Mouse (Mus musculus): ENCODE results near the gene Srpk1. TPM values are rescaled to one million over a fixed set of nuclear protein-coding genes. Genes with fewer than 3 reads are reported as not detected.

Gene Srpk1
- polyA plus RNA-seq, 1 experiment, result 19.7 TPM

GRCm38 (mm10) chr17:28615332-28615731 lies 7.2 kb downstream of the Srpk1 start:
- peaks cover 10% of the 10 kb centered on the region for H3K36me3 ChIP-seq (ENCODE audit: control insufficient read depth, insufficient read depth, low read length)
- no peak overlapping the region for H3K27ac ChIP-seq (ENCODE audit: insufficient read depth, low read depth, low read length)
- no peaks in the 10 kb centered on the region for H3K27me3 ChIP-seq (ENCODE audit: control insufficient read depth, insufficient read depth, low read length)
- WGBS, result 57% methylated on average over 4 of the region's 4 CpGs
- peaks cover 17% of the 10 kb centered on the region for H3K4me1 ChIP-seq (ENCODE audit: control insufficient read depth, insufficient read depth, insufficient read length, low read length)
- TF ChIP-seq POLR2A (IDR thresholded peaks at IDR 0.05; ENCODE audit: low read depth, low read length) (no peak), CTCF (IDR thresholded peaks at IDR 0.05; ENCODE audit: extremely low read depth, insufficient read length, insufficient replicate concordance, low read depth, low read length) (no peak)
- no peak overlapping the region for H3K4me3 ChIP-seq (ENCODE audit: low read depth, low read length)

DNA sequence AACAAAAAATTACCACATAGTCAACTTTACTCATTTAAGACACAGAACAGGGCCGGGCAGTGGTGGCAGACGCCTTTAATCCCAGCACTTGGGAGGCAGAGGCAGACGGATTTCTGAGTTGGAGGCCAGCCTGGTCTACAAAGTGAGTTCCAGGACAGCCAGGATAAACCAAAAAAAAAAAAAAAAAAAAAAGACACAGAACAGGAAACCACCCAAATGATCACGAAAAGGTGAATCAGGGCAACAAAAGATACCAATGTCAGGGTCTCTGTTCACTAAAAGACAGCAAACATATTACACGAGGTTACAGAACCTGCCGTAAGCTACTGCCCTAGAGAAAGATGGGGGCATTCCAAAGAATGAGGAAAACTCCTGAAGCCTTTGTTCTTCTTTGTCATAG lies 9.4 kb downstream of the Srpk1 start:
- no peak overlapping the region for H3K4me3 ChIP-seq (ENCODE audit: low read depth, low read length)
- peaks cover 8% of the 10 kb centered on the region for H3K36me3 ChIP-seq (ENCODE audit: control insufficient read depth, insufficient read depth, low read length)
- no peak for TF ChIP-seq POLR2A (IDR thresholded peaks at IDR 0.05; ENCODE audit: low read depth, low read length)
- TF ChIP-seq CTCF (IDR thresholded peaks at IDR 0.05; ENCODE audit: extremely low read depth, insufficient read length, insufficient replicate concordance, low read depth, low read length), result no peak
- WGBS, result 78% methylated on average over 6 of the region's 6 CpGs
- no peak overlapping the region for H3K27ac ChIP-seq (ENCODE audit: insufficient read depth, low read depth, low read length)
- H3K4me1 ChIP-seq (ENCODE audit: control insufficient read depth, insufficient read depth, insufficient read length, low read length), result peaks cover 14% of the 10 kb centered on the region
- H3K27me3 ChIP-seq (ENCODE audit: control insufficient read depth, insufficient read depth, low read length), result no peaks in the 10 kb centered on the region

GRCm38 (mm10) chr17:28612603-28613002 lies 9.9 kb downstream of the Srpk1 start:
- TF ChIP-seq POLR2A (IDR thresholded peaks at IDR 0.05; ENCODE audit: low read depth, low read length) (no peak), CTCF (IDR thresholded peaks at IDR 0.05; ENCODE audit: extremely low read depth, insufficient read length, insufficient replicate concordance, low read depth, low read length) (no peak)
- H3K27ac ChIP-seq (ENCODE audit: insufficient read depth, low read depth, low read length), result no peak overlapping the region
- no peaks in the 10 kb centered on the region for H3K27me3 ChIP-seq (ENCODE audit: control insufficient read depth, insufficient read depth, low read length)

GRCm38 (mm10) chr17:28609543-28609942 lies 13.0 kb downstream of the Srpk1 start:
- Histone ChIP-seq H3K27me3 (ENCODE audit: control insufficient read depth, insufficient read depth, low read length) (no peaks in the 10 kb centered on the region), H3K4me1 (ENCODE audit: control insufficient read depth, insufficient read depth, insufficient read length, low read length) (peaks cover 3% of the 10 kb centered on the region; the same call in 1 of the 2 replicates), H3K4me3 (ENCODE audit: low read depth, low read length) (no peak overlapping the region), H3K36me3 (ENCODE audit: control insufficient read depth, insufficient read depth, low read length) (peaks cover 32% of the 10 kb centered on the region), H3K27ac (ENCODE audit: insufficient read depth, low read depth, low read length) (no peak overlapping the region)
- 36% methylated on average over 3 of the region's 3 CpGs for WGBS
- TF ChIP-seq CTCF (IDR thresholded peaks at IDR 0.05; ENCODE audit: extremely low read depth, insufficient read length, insufficient replicate concordance, low read depth, low read length) (no peak), POLR2A (IDR thresholded peaks at IDR 0.05; ENCODE audit: low read depth, low read length) (no peak)

More at GRCm38 (mm10) chr17:28612603-28613002, 9.9 kb downstream of the Srpk1 start:
- H3K4me1 ChIP-seq (ENCODE audit: control insufficient read depth, insufficient read depth, insufficient read length, low read length), result peaks cover 12% of the 10 kb centered on the region
- WGBS, result 61% methylated on average over 2 of the region's 2 CpGs
- H3K4me3 ChIP-seq (ENCODE audit: low read depth, low read length), result no peak overlapping the region
- peaks cover 13% of the 10 kb centered on the region for H3K36me3 ChIP-seq (ENCODE audit: control insufficient read depth, insufficient read depth, low read length)

- H3K4me3 ChIP-seq (ENCODE audit: low read depth, low read length), result no peak overlapping the region
- whole genome bisulfite sequencing, result 77% methylated on average over 9 of the region's 9 CpGs
- peaks cover 76% of the 10 kb centered on the region for H3K36me3 ChIP-seq (ENCODE audit: control insufficient read depth, insufficient read depth, low read length)
- no peak overlapping the region for H3K27ac ChIP-seq (ENCODE audit: insufficient read depth, low read depth, low read length)
- TF ChIP-seq CTCF (IDR thresholded peaks at IDR 0.05; ENCODE audit: extremely low read depth, insufficient read length, insufficient replicate concordance, low read depth, low read length), result no peak
- TF ChIP-seq POLR2A (IDR thresholded peaks at IDR 0.05; ENCODE audit: low read depth, low read length), result no peak
- H3K27me3 ChIP-seq (ENCODE audit: control insufficient read depth, insufficient read depth, low read length), result no peaks in the 10 kb centered on the region
- no peaks in the 10 kb centered on the region for H3K4me1 ChIP-seq (ENCODE audit: control insufficient read depth, insufficient read depth, insufficient read length, low read length)
These were observed 20.8 kb downstream of the Srpk1 start for GRCm38 (mm10) chr17:28601557-28602250.

DNA sequence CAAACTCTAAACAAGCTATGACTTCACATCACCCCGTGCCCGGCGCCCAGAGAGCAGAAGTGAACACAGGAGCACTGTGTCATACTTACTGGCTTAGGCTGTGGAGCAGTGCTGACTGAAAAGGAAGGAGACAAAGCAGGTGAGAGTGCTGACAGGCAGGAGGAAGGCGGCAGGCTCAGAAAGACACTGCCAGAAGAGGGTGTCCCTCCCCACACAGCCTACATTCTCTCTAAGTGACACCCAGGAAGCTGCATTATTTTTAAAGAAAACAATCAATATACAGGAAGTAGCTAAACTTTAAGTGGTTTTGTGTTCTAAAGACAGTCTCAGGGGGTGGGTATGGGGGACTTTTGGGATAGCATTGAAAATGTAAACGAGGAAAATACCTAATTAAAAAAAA lies 21.7 kb downstream of the Srpk1 start:
- peaks cover 78% of the 10 kb centered on the region for H3K36me3 ChIP-seq (ENCODE audit: control insufficient read depth, insufficient read depth, low read length)
- H3K4me3 ChIP-seq (ENCODE audit: low read depth, low read length), result no peak overlapping the region
- 86% methylated on average over 5 of the region's 5 CpGs for WGBS

GRCm38 (mm10) chr17:28593965-28594364 lies 28.5 kb downstream of the Srpk1 start:
- H3K36me3 ChIP-seq (ENCODE audit: control insufficient read depth, insufficient read depth, low read length), result peaks cover 70% of the 10 kb centered on the region

More for the DNA sequence above, 21.7 kb downstream of the Srpk1 start:
- H3K27ac ChIP-seq (ENCODE audit: insufficient read depth, low read depth, low read length), result no peak overlapping the region
- no peaks in the 10 kb centered on the region for H3K27me3 ChIP-seq (ENCODE audit: control insufficient read depth, insufficient read depth, low read length)
- TF ChIP-seq POLR2A (IDR thresholded peaks at IDR 0.05; ENCODE audit: low read depth, low read length) (no peak), CTCF (IDR thresholded peaks at IDR 0.05; ENCODE audit: extremely low read depth, insufficient read length, insufficient replicate concordance, low read depth, low read length) (no peak)
- H3K4me1 ChIP-seq (ENCODE audit: control insufficient read depth, insufficient read depth, insufficient read length, low read length), result no peaks in the 10 kb centered on the region

More at GRCm38 (mm10) chr17:28593965-28594364, 28.5 kb downstream of the Srpk1 start:
- TF ChIP-seq POLR2A (IDR thresholded peaks at IDR 0.05; ENCODE audit: low read depth, low read length) (no peak), CTCF (IDR thresholded peaks at IDR 0.05; ENCODE audit: extremely low read depth, insufficient read length, insufficient replicate concordance, low read depth, low read length) (no peak)
- Histone ChIP-seq H3K27ac (ENCODE audit: insufficient read depth, low read depth, low read length) (no peak overlapping the region), H3K27me3 (ENCODE audit: control insufficient read depth, insufficient read depth, low read length) (no peaks in the 10 kb centered on the region), H3K4me3 (ENCODE audit: low read depth, low read length) (no peak overlapping the region), H3K4me1 (ENCODE audit: control insufficient read depth, insufficient read depth, insufficient read length, low read length) (no peaks in the 10 kb centered on the region)
- WGBS, result 59% methylated on average over 4 of the region's 4 CpGs
